In genomic region chr8:114351643-114352427, GRCm38 (mm10) we compare ENCODE assay signal across 8 mouse cellular contexts.
DNase-seq lines count a peak whose midpoint lies in the region; ATAC-seq and TF ChIP-seq lines count a peak whose summit lies in the region.

No protein-coding gene starts in this region.

- H3K4me3 ChIP-seq in heart, postnatal 0 days (ENCODE audit: low read depth, low read length), result peak overlapping the region; percentile 24
- H3K4me3 ChIP-seq in thymus, adult 2 months (ENCODE audit: control insufficient read depth, insufficient read depth, low read length), result no peak overlapping the region

- no peak for TF ChIP-seq POLR2A in thymus, adult 2 months (IDR thresholded peaks at IDR 0.05; ENCODE audit: control insufficient read depth, extremely low read depth, insufficient read depth, low read length, poor library complexity)

- H3K4me1 ChIP-seq in heart, postnatal 0 days (ENCODE audit: control insufficient read depth, insufficient read depth), result no peaks in the 10 kb centered on the region
- no peaks in the 10 kb centered on the region; the same call in 1 of the 2 replicates for H3K4me1 ChIP-seq in thymus, adult 2 months (replicated peaks; ENCODE audit: control insufficient read depth, insufficient read depth, low read length)

- no peaks in the 10 kb centered on the region for H3K27me3 ChIP-seq in heart, postnatal 0 days (ENCODE audit: control insufficient read depth, insufficient read depth, low read length)
- no peaks in the 10 kb centered on the region for H3K27me3 ChIP-seq in thymus, adult 2 months (ENCODE audit: control insufficient read depth, insufficient read depth, low read length)

- WGBS in heart, postnatal 0 days, result 36% methylated on average over 14 of the region's 14 CpGs
- WGBS in thymus, adult 2 months, result 23% methylated on average over 14 of the region's 14 CpGs

- intact Hi-C loops in heart, postnatal 25 days (cut with DNase I), result no loop called here
- intact Hi-C loops in left cerebral cortex, postnatal 10 days (cut with DNase I), result no loop called here

- H3K9ac ChIP-seq in heart, postnatal 0 days (replicated peaks; ENCODE audit: low read depth, low read length), result no peak overlapping the region

- DNase-seq in heart, postnatal 0 days (ENCODE audit: low spot score), result no peak
- no peak for DNase-seq in heart, postnatal 25 days (ENCODE audit: low spot score)
- peak; percentile 6 for DNase-seq in thymus, adult 2 months
- no peak for DNase-seq in thymus, postnatal 0 days (ENCODE audit: low spot score)
- DNase-seq in left cerebral cortex, postnatal 10 days (ENCODE audit: extremely low spot score in 1 of 2, low spot score in 2 of 2), result peak; percentile 20 to 25
- DNase-seq in thymus, postnatal 4 days, result peak; percentile 25
- DNase-seq in cerebellum, adult 11 months, result no peak
- DNase-seq in cerebellum, postnatal 25 days, result no peak

- H3K36me3 ChIP-seq in heart, postnatal 0 days (replicated peaks; ENCODE audit: control insufficient read depth, insufficient read depth, low read length), result no peaks in the 10 kb centered on the region
- H3K36me3 ChIP-seq in thymus, adult 2 months (ENCODE audit: control insufficient read depth, insufficient read depth, low read length), result no peaks in the 10 kb centered on the region

- TF ChIP-seq EP300 in heart, postnatal 0 days (IDR thresholded peaks at IDR 0.05; ENCODE audit: low read depth), result no peak

- no peak overlapping the region for H3K27ac ChIP-seq in heart, postnatal 0 days (ENCODE audit: low read depth)
- no peak overlapping the region for H3K27ac ChIP-seq in thymus, adult 2 months (ENCODE audit: control insufficient read depth, insufficient read depth, low read length)

- TF ChIP-seq CTCF in heart, postnatal 0 days (IDR thresholded peaks at IDR 0.05; ENCODE audit: low read depth), result no peak
- TF ChIP-seq CTCF in thymus, adult 2 months (IDR thresholded peaks at IDR 0.05; ENCODE audit: borderline replicate concordance, control insufficient read depth, extremely low read depth, insufficient read depth, low read length, poor library complexity), result no peak

- H3K4me2 ChIP-seq in heart, postnatal 0 days (ENCODE audit: low read depth, low read length), result peak overlapping the region; percentile 50

- H3K9me3 ChIP-seq in heart, postnatal 0 days (replicated peaks; ENCODE audit: control insufficient read depth, low read length), result no peaks in the 10 kb centered on the region

- ATAC-seq in heart, postnatal 0 days (ENCODE audit: insufficient read depth, low read depth), result no peak

Comparison
In these comparisons a context has a peak if more than half of its experiments do, and no peak if none do; other contexts are left out.
1. DNase-seq: peak in thymus, adult 2 months (single experiment), left cerebral cortex, postnatal 10 days (2 of 2) and thymus, postnatal 4 days (single experiment); none in heart, postnatal 0 days (single experiment), heart, postnatal 25 days (single experiment), thymus, postnatal 0 days (single experiment), cerebellum, adult 11 months (single experiment) and cerebellum, postnatal 25 days (0 of 2).